Mouse (Mus musculus) stomach, embryonic 14.5 days (tissue): ENCODE measurements around the gene Cavin4. TPM values are rescaled to one million over a fixed set of nuclear protein-coding genes. Genes with fewer than 3 reads are reported as not detected.

Source experiments
- ATAC-seq: fragments of 200-750 bp; cut with Nextera tagmentation; 2 replicates; pipeline ENCODE4 v1.8.0; 2017; ENCODE audit warnings: low read depth, moderate TSS enrichment; ENCODE audit not compliant: insufficient number of reproducible peaks, insufficient read depth, low FRiP score
- H3K27ac ChIP-seq: fragments of 300-500 bp; sonication (generic); 2 replicates; pipeline ENCODE4 v1.5.1; 2014; ENCODE audit warnings: mild to moderate bottlenecking, low read length, moderate library complexity, mixed read lengths
- H3K27me3 ChIP-seq: fragments of 300-500 bp; sonication (generic); 2 replicates; pipeline ENCODE4 v1.6.1; 2014; ENCODE audit warnings: low read length, control low read depth, mixed read lengths; ENCODE audit not compliant: control insufficient read depth, insufficient read depth
- H3K36me3 ChIP-seq: fragments of 300-500 bp; sonication (generic); 2 replicates; pipeline ENCODE4 v1.6.1; 2014; ENCODE audit warnings: mild to moderate bottlenecking, control low read depth, low read length, moderate library complexity, mixed read lengths; ENCODE audit not compliant: control insufficient read depth, insufficient read depth
- H3K4me1 ChIP-seq: fragments of 300-500 bp; sonication (generic); 2 replicates; pipeline ENCODE4 v1.6.1; 2014; ENCODE audit warnings: low read length, control low read depth, mixed read lengths; ENCODE audit not compliant: control insufficient read depth, insufficient read depth
- H3K4me2 ChIP-seq: fragments of 300-500 bp; sonication (generic); replicated peaks from 2 replicates; pipeline ENCODE4 v1.6.1; 2014; ENCODE audit warnings: low read depth, low read length, control low read depth
- H3K4me3 ChIP-seq: fragments of 300-500 bp; sonication (generic); 2 replicates; pipeline ENCODE4 v1.5.1; 2014; ENCODE audit warnings: low read depth, low read length, control low read depth
- H3K9ac ChIP-seq: fragments of 300-500 bp; sonication (generic); replicated peaks from 2 replicates; pipeline ENCODE4 v1.6.1; 2014; ENCODE audit warnings: low read depth, mild to moderate bottlenecking, control low read depth, low read length, moderate library complexity, mixed read lengths
- H3K9me3 ChIP-seq: fragments of 300-500 bp; sonication (generic); 2 replicates; pipeline ENCODE4 v1.6.1; 2016; ENCODE audit warnings: low read depth, low read length, control low read depth; ENCODE audit not compliant: control insufficient read depth
- WGBS: fragments of 180-500 bp; shearing (Covaris S2); extraction: QIAGEN DNeasy Blood & Tissue Kit; methylation state at CpG from one replicate; pipeline ENCODE4 v1.1.7; 2014; 5-methylcytosine and 5-hydroxymethylcytosine counted together
- polyA plus RNA-seq: library from polyadenylated mRNA; unstranded; fragments of >200 nt; fragmentation: Nextera tagmentation; extraction: Ambion mirVana; gene quantifications from 2 replicates; pipeline ENCODE4 v1.2.1, GENCODE M21; 2014

Gene Cavin4
- polyA plus RNA-seq, 1 experiment from 2014 or later, result 0.78 TPM

- WGBS, result 74% methylated on average over 7 of the region's 7 CpGs
- no peaks in the 10 kb centered on the region for H3K9me3 ChIP-seq
Observed at GRCm38 (mm10) chr4:48684593-48685187, 21.4 kb downstream of the Cavin4 start.

DNA sequence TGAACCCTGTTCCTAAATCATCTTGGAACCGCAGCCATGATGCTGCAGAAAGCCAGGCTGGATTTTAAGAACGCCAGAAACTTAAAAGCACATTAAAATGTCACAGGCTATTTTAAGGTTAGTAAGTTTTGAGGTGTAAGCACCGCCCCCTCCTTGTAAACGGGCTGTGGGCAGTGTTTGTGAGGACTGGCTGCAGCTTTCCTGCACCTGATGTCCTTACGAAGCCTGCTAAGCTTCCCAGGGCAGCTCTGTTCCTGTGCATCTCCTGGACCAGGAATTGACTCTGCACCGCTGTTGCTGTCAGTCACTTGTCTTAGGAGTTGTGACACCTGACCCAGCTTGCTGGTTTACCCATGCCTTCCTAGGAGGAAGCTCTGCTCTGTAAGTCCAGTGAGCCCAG lies 24.8 kb downstream of the Cavin4 start:
- no peak overlapping the region for H3K4me2 ChIP-seq
- H3K36me3 ChIP-seq, result no peaks in the 10 kb centered on the region
- H3K27ac ChIP-seq, result no peak overlapping the region
- no peak for ATAC-seq
- no peaks in the 10 kb centered on the region for H3K27me3 ChIP-seq
- WGBS, result 64% methylated on average over 6 of the region's 6 CpGs
- H3K9me3 ChIP-seq, result no peaks in the 10 kb centered on the region
- H3K9ac ChIP-seq, result no peak overlapping the region
- no peak overlapping the region for H3K4me3 ChIP-seq
- no peaks in the 10 kb centered on the region for H3K4me1 ChIP-seq

More at GRCm38 (mm10) chr4:48684593-48685187, 21.4 kb downstream of the Cavin4 start:
- Histone ChIP-seq H3K4me3 (no peak overlapping the region), H3K4me1 (no peaks in the 10 kb centered on the region), H3K36me3 (no peaks in the 10 kb centered on the region), H3K27ac (peak overlapping the region; percentile 4; the same call in 1 of the 2 replicates), H3K9ac (no peak overlapping the region), H3K4me2 (no peak overlapping the region), H3K27me3 (no peaks in the 10 kb centered on the region)
- ATAC-seq, result no peak

- Histone ChIP-seq H3K9me3 (no peaks in the 10 kb centered on the region), H3K9ac (no peak overlapping the region), H3K4me3 (no peak overlapping the region), H3K36me3 (no peaks in the 10 kb centered on the region), H3K27me3 (no peaks in the 10 kb centered on the region), H3K4me1 (no peaks in the 10 kb centered on the region), H3K4me2 (no peak overlapping the region), H3K27ac (no peak overlapping the region)
- no peak for ATAC-seq
- WGBS, result 87% methylated on average over 9 of the region's 9 CpGs
Observed at GRCm38 (mm10) chr4:48690640-48691039, 27.3 kb downstream of the Cavin4 start.

DNA sequence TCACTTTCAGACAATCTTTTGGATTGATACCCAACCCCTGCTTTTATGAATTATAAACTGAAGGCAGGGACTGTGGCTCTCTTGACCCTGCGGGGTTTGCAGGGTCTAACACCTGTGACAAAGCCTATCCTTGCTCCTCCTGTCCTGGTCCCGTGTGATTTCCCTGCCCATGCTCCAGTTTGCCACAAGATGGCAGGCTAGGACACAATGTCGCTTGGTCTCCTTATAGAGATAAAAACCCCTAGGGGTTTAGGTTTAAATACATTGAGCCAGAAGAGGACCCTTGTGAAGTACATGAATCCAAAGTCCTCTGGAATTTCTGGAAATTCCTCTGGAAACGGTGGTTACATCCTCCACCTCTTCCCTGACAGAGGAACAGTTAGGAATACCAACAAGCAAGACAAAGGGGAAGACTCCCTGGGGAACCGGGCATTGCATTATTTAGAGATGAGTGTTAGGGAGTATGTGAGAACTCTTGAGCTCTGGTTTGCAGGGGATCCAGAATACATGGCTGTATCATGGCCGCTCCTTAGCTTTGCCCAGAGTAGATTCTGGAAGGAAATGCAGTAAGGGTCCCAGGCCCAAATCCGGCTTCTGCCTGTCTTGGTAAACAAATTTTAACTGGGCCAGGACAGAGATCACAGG lies 28.6 kb downstream of the Cavin4 start:
- Histone ChIP-seq H3K36me3 (no peaks in the 10 kb centered on the region), H3K27me3 (no peaks in the 10 kb centered on the region), H3K4me1 (no peaks in the 10 kb centered on the region), H3K4me2 (no peak overlapping the region), H3K4me3 (no peak overlapping the region), H3K9ac (no peak overlapping the region), H3K27ac (no peak overlapping the region), H3K9me3 (no peaks in the 10 kb centered on the region)
- WGBS, result 34% methylated on average over 7 of the region's 7 CpGs
- ATAC-seq, result peak; percentile 60; the same call in 1 of the 2 replicates

DNA sequence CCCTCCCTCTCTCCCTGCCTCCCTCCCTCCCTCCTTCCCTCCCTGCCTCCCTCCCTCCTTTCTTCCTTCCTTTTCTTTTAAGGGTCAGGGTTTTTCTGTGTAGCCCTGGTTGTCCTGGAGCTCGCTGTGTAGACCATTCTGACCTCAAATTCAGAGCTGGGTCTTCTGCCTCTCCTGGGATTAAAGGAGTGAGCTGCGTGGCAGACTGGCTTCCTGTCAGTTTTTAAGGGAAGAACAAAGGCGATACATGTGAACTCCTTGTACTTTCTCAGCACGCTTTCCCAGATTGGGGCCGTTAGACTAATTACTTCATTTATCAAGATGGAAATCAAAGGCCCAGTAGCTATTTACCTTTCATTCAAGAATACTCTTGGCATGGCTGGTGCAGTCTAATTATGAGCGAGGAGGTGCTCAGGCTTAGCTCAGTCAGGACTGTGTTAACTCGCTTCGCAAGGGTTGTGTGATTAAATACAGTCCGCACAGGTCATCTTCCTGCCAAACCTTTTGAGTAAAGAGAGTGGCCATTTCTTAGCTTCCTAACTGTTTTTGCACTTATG lies 29.5 kb downstream of the Cavin4 start:
- Histone ChIP-seq H3K4me3 (no peak overlapping the region), H3K27me3 (no peaks in the 10 kb centered on the region), H3K4me1 (no peaks in the 10 kb centered on the region), H3K27ac (no peak overlapping the region), H3K9ac (no peak overlapping the region), H3K4me2 (no peak overlapping the region), H3K9me3 (no peaks in the 10 kb centered on the region), H3K36me3 (no peaks in the 10 kb centered on the region)
- 53% methylated on average over 9 of the region's 9 CpGs for WGBS
- no peak for ATAC-seq

DNA sequence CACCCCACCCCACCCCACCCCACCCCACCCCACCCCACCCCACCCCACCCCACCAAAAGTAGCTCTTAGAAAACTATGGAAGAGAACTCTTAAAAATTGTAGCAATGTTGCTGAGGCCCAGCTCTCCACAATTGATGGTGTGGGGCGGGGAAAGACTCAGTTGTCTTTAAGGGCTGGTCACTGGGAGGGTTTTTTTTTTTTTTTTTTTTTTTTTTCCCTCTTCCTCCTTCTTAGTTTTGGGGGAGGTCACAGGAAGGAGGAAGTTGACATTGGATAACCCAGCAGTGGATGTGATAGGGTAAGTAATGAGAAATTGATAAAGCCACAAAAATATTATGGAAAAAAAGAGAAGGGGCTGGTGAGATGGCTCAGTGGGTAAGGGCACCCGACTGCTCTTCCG lies 33.4 kb downstream of the Cavin4 start:
- H3K4me3 ChIP-seq, result no peak overlapping the region
- H3K27me3 ChIP-seq, result no peaks in the 10 kb centered on the region
- no peaks in the 10 kb centered on the region for H3K9me3 ChIP-seq
- no peak for ATAC-seq
- H3K4me1 ChIP-seq, result no peaks in the 10 kb centered on the region
- H3K9ac ChIP-seq, result no peak overlapping the region
- 91% methylated on average over 3 of the region's 3 CpGs for WGBS
- no peak overlapping the region for H3K27ac ChIP-seq
- no peak overlapping the region for H3K4me2 ChIP-seq
- no peaks in the 10 kb centered on the region for H3K36me3 ChIP-seq

DNA sequence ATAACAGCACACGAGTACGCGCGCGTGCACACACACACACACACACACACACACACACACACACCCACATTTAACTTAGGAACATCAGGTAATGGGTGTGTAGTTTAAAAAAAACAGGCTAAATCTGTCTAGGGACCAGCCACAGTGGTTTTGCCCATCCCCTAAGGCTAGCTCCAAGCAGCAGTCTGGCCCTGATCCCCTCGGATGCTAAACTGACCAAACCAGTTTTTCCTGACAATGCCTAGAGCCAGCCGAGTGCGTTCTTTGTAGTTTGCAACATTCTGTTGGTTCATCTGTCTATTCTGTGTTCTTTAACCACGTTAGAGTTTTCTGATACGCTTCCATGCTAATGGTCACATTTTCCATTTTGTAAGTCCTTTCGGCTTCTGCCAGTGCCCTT lies 34.0 kb downstream of the Cavin4 start:
- WGBS, result 48% methylated on average over 11 of the region's 11 CpGs
- ATAC-seq, result peak; percentile 77
- H3K4me2 ChIP-seq, result no peak overlapping the region
- no peak overlapping the region for H3K9ac ChIP-seq
- H3K4me1 ChIP-seq, result no peaks in the 10 kb centered on the region
- no peaks in the 10 kb centered on the region for H3K36me3 ChIP-seq
- H3K4me3 ChIP-seq, result no peak overlapping the region
- H3K27me3 ChIP-seq, result no peaks in the 10 kb centered on the region
- H3K9me3 ChIP-seq, result no peaks in the 10 kb centered on the region
- no peak overlapping the region for H3K27ac ChIP-seq

- WGBS, result 61% methylated on average over 8 of the region's 8 CpGs
- no peak for ATAC-seq
- H3K36me3 ChIP-seq, result no peaks in the 10 kb centered on the region
- no peak overlapping the region for H3K9ac ChIP-seq
- H3K9me3 ChIP-seq, result no peaks in the 10 kb centered on the region
- H3K4me1 ChIP-seq, result no peaks in the 10 kb centered on the region
- no peak overlapping the region for H3K4me2 ChIP-seq
- H3K4me3 ChIP-seq, result no peak overlapping the region
- no peaks in the 10 kb centered on the region for H3K27me3 ChIP-seq
- no peak overlapping the region for H3K27ac ChIP-seq
Observed at GRCm38 (mm10) chr4:48715865-48716650, 52.7 kb downstream of the Cavin4 start.
